Mouse (Mus musculus) neural tube, embryonic 14.5 days (tissue): ENCODE results near the gene Banp. TPM values are rescaled to one million over a fixed set of nuclear protein-coding genes. Genes with fewer than 3 reads are reported as not detected.
A peak's percentile ranks its signal among the peaks of the same experiment; 100 is the strongest.

Experiments used
- ATAC-seq: fragments of 200-750 bp; cut with Nextera tagmentation; 2 replicates; pipeline ENCODE4 v1.8.0; 2017; ENCODE audit warnings: low read depth, mild to moderate bottlenecking, moderate TSS enrichment, moderate library complexity
- H3K27ac ChIP-seq: fragments of 300-500 bp; sonication (generic); 2 replicates; pipeline ENCODE4 v1.5.1; 2014; ENCODE audit warnings: low read depth, mild to moderate bottlenecking, control low read depth, low read length, moderate library complexity, mixed read lengths
- H3K27me3 ChIP-seq: fragments of 300-500 bp; sonication (generic); 2 replicates; pipeline ENCODE4 v1.6.1; 2014; ENCODE audit warnings: low read length; ENCODE audit not compliant: control insufficient read depth, insufficient read depth
- H3K36me3 ChIP-seq: fragments of 300-500 bp; sonication (generic); 2 replicates; pipeline ENCODE4 v1.6.1; 2014; ENCODE audit warnings: low read length, mixed read lengths; ENCODE audit not compliant: control insufficient read depth, insufficient read depth
- H3K4me1 ChIP-seq: fragments of 300-500 bp; sonication (generic); 2 replicates; pipeline ENCODE4 v1.6.1; 2014; ENCODE audit warnings: low read length; ENCODE audit not compliant: control insufficient read depth, insufficient read depth
- H3K4me2 ChIP-seq: fragments of 300-500 bp; sonication (generic); 2 replicates; pipeline ENCODE4 v1.6.1; 2014; ENCODE audit warnings: mild to moderate bottlenecking, low read depth, low read length, control low read depth
- H3K4me3 ChIP-seq: fragments of 300-500 bp; sonication (generic); 2 replicates; pipeline ENCODE4 v1.5.1; 2014; ENCODE audit warnings: low read depth, low read length, control low read depth, mixed read lengths
- H3K9ac ChIP-seq: fragments of 300-500 bp; sonication (generic); replicated peaks from 2 replicates; pipeline ENCODE4 v1.6.1; 2014; ENCODE audit warnings: low read depth, mild to moderate bottlenecking, control low read depth, low read length, mixed read lengths
- H3K9me3 ChIP-seq: fragments of 300-500 bp; sonication (generic); 2 replicates; pipeline ENCODE4 v1.6.1; 2016; ENCODE audit warnings: low read length; ENCODE audit not compliant: control insufficient read depth
- WGBS: fragments of 180-500 bp; shearing (Covaris S2); extraction: QIAGEN DNeasy Blood & Tissue Kit; methylation state at CpG from one replicate; pipeline ENCODE4 v1.1.7; 2014; 5-methylcytosine and 5-hydroxymethylcytosine counted together
- polyA plus RNA-seq: library from polyadenylated mRNA; unstranded; fragments of >200 nt; fragmentation: Nextera tagmentation; extraction: Ambion mirVana; gene quantifications from 2 replicates; pipeline ENCODE4 v1.2.1, GENCODE M21; 2014

Banp gene
- polyA plus RNA-seq, 1 experiment from 2014 or later, result 47.2 TPM

GRCm38 (mm10) chr8:122008395-122008794, 58.8 kb downstream of the Banp start:
- Histone ChIP-seq H3K27ac (no peak overlapping the region), H3K9ac (no peak overlapping the region), H3K36me3 (peaks cover 15% of the 10 kb centered on the region), H3K27me3 (no peaks in the 10 kb centered on the region), H3K9me3 (no peaks in the 10 kb centered on the region), H3K4me3 (no peak overlapping the region), H3K4me1 (no peaks in the 10 kb centered on the region), H3K4me2 (no peak overlapping the region)
- 100% methylated on average over 5 of the region's 5 CpGs for WGBS
- no peak for ATAC-seq

GRCm38 (mm10) chr8:122010638-122011037, 61.1 kb downstream of the Banp start:
- H3K9ac ChIP-seq, result no peak overlapping the region
- no peak for ATAC-seq

GRCm38 (mm10) chr8:122011066-122011588, 61.6 kb downstream of the Banp start:
- Histone ChIP-seq H3K9ac (no peak overlapping the region), H3K27me3 (no peaks in the 10 kb centered on the region), H3K9me3 (no peaks in the 10 kb centered on the region), H3K36me3 (peaks cover 10% of the 10 kb centered on the region), H3K4me3 (no peak overlapping the region), H3K4me1 (no peaks in the 10 kb centered on the region), H3K4me2 (no peak overlapping the region), H3K27ac (no peak overlapping the region)
- ATAC-seq, result no peak
- WGBS, result 55% methylated on average over 7 of the region's 7 CpGs

More at GRCm38 (mm10) chr8:122010638-122011037, 61.1 kb downstream of the Banp start:
- WGBS, result 93% methylated on average over 5 of the region's 5 CpGs
- Histone ChIP-seq H3K9me3 (no peaks in the 10 kb centered on the region), H3K4me3 (no peak overlapping the region), H3K36me3 (peaks cover 12% of the 10 kb centered on the region), H3K27ac (no peak overlapping the region), H3K4me1 (no peaks in the 10 kb centered on the region), H3K4me2 (no peak overlapping the region), H3K27me3 (no peaks in the 10 kb centered on the region)

GRCm38 (mm10) chr8:122014606-122015005, 65.1 kb downstream of the Banp start:
- H3K9ac ChIP-seq, result no peak overlapping the region
- H3K4me2 ChIP-seq, result no peak overlapping the region
- H3K4me3 ChIP-seq, result no peak overlapping the region
- no peak overlapping the region for H3K27ac ChIP-seq
- no peaks in the 10 kb centered on the region for H3K9me3 ChIP-seq
- H3K36me3 ChIP-seq, result peaks cover 3% of the 10 kb centered on the region; the same call in 1 of the 2 replicates
- H3K4me1 ChIP-seq, result no peaks in the 10 kb centered on the region
- WGBS, result 66% methylated on average over 3 of the region's 3 CpGs
- no peaks in the 10 kb centered on the region for H3K27me3 ChIP-seq
- no peak for ATAC-seq

GRCm38 (mm10) chr8:122018046-122018831, 68.7 kb downstream of the Banp start:
- 75% methylated on average over 22 of the region's 22 CpGs for WGBS
- Histone ChIP-seq H3K27ac (no peak overlapping the region), H3K36me3 (peaks cover 4% of the 10 kb centered on the region)

GRCm38 (mm10) chr8:122019162-122019561, 69.6 kb downstream of the Banp start:
- 92% methylated on average over 1 of the region's 1 CpGs for whole genome bisulfite sequencing
- no peak overlapping the region for H3K9ac ChIP-seq

More at GRCm38 (mm10) chr8:122018046-122018831, 68.7 kb downstream of the Banp start:
- Histone ChIP-seq H3K4me1 (no peaks in the 10 kb centered on the region), H3K9me3 (no peaks in the 10 kb centered on the region), H3K9ac (no peak overlapping the region), H3K4me3 (no peak overlapping the region), H3K4me2 (no peak overlapping the region), H3K27me3 (no peaks in the 10 kb centered on the region)
- no peak for ATAC-seq

GRCm38 (mm10) chr8:122020050-122020771, 70.7 kb downstream of the Banp start:
- no peak overlapping the region for H3K27ac ChIP-seq
- no peaks in the 10 kb centered on the region for H3K4me1 ChIP-seq
- H3K4me3 ChIP-seq, result no peak overlapping the region
- no peak overlapping the region for H3K4me2 ChIP-seq
- H3K9ac ChIP-seq, result no peak overlapping the region
- peaks cover 4% of the 10 kb centered on the region for H3K36me3 ChIP-seq
- no peak for ATAC-seq
- 91% methylated on average over 8 of the region's 8 CpGs for WGBS
- no peaks in the 10 kb centered on the region for H3K9me3 ChIP-seq
- H3K27me3 ChIP-seq, result no peaks in the 10 kb centered on the region

More at GRCm38 (mm10) chr8:122019162-122019561, 69.6 kb downstream of the Banp start:
- Histone ChIP-seq H3K4me2 (no peak overlapping the region), H3K27ac (no peak overlapping the region), H3K36me3 (peaks cover 4% of the 10 kb centered on the region), H3K27me3 (no peaks in the 10 kb centered on the region), H3K9me3 (no peaks in the 10 kb centered on the region), H3K4me3 (no peak overlapping the region), H3K4me1 (no peaks in the 10 kb centered on the region)
- no peak for ATAC-seq

GRCm38 (mm10) chr8:122021725-122022124, 72.2 kb downstream of the Banp start:
- Histone ChIP-seq H3K27me3 (no peaks in the 10 kb centered on the region), H3K9me3 (no peaks in the 10 kb centered on the region), H3K4me1 (no peaks in the 10 kb centered on the region), H3K4me2 (no peak overlapping the region), H3K36me3 (peaks cover 12% of the 10 kb centered on the region), H3K4me3 (no peak overlapping the region), H3K27ac (0 out of 2 replicates have a peak overlapping the region, but pooled peaks have one; percentile 12), H3K9ac (no peak overlapping the region)
- 77% methylated on average over 2 of the region's 2 CpGs for WGBS
- ATAC-seq, result no peak

GRCm38 (mm10) chr8:122022274-122022673, 72.7 kb downstream of the Banp start:
- no peak overlapping the region for H3K4me3 ChIP-seq
- H3K9me3 ChIP-seq, result no peaks in the 10 kb centered on the region
- no peak overlapping the region for H3K4me2 ChIP-seq
- no peak for ATAC-seq
- H3K27me3 ChIP-seq, result no peaks in the 10 kb centered on the region
- peaks cover 12% of the 10 kb centered on the region for H3K36me3 ChIP-seq
- 76% methylated on average over 6 of the region's 6 CpGs for WGBS
- H3K4me1 ChIP-seq, result no peaks in the 10 kb centered on the region
- no peak overlapping the region for H3K27ac ChIP-seq
- no peak overlapping the region for H3K9ac ChIP-seq
